Mouse (Mus musculus) CH12.LX (cell line): ENCODE data around the gene Shtn1. TPM values are rescaled to one million over a fixed set of nuclear protein-coding genes. Genes with fewer than 3 reads are reported as not detected.

Experiments used
- DNase-seq: peaks from one replicate; pipeline ENCODE4 v3.0.0-alpha.2; 2013; ENCODE audit errors: extremely low read depth
- H3K27ac ChIP-seq: 2 replicates; pipeline ENCODE4 v1.5.1; 2012; ENCODE audit warnings: low read depth, mild to moderate bottlenecking, control low read depth, moderate library complexity; ENCODE audit not compliant: insufficient read depth
- H3K27me3 ChIP-seq: replicated peaks from 2 replicates; pipeline ENCODE3; 2012; ENCODE audit warnings: inconsistent platforms
- H3K36me3 ChIP-seq, 2 experiments: replicated peaks in 1 of 2; 2 replicates each; pipeline versions ENCODE3 to v1.6.1; 2012; ENCODE audit warnings: inconsistent platforms in 1 of 2, low read length in 1 of 2, mild to moderate bottlenecking in 1 of 2, mixed read lengths in 1 of 2, moderate library complexity in 1 of 2; ENCODE audit not compliant: control insufficient read depth in 1 of 2, insufficient read depth in 1 of 2
- H3K4me1 ChIP-seq, 2 experiments: 2 replicates each; pipeline ENCODE4 v1.6.1; 2012; ENCODE audit warnings: inconsistent platforms in 1 of 2, moderate library complexity in 1 of 2; ENCODE audit not compliant: insufficient read depth in 2 of 2, control insufficient read depth in 1 of 2
- H3K4me2 ChIP-seq: 2 replicates; pipeline ENCODE4 v1.6.1; 2012; ENCODE audit warnings: low read depth, mild to moderate bottlenecking, control low read depth; ENCODE audit not compliant: poor library complexity, insufficient read depth, severe bottlenecking
- H3K4me3 ChIP-seq, 3 experiments: fragments of 150-350 bp in 1 of 3; sonication (generic) in 1 of 3; replicated peaks in 1 of 3; 2 replicates each; pipeline versions ENCODE3 to v1.5.1; 2011 to 2012; ENCODE audit warnings: low read depth in 2 of 3, low read length in 2 of 3, mild to moderate bottlenecking in 2 of 3, moderate library complexity in 2 of 3, control low read depth in 1 of 3, improper control_type of control experiment in 1 of 3, inconsistent platforms in 1 of 3, mixed read lengths in 1 of 3; ENCODE audit not compliant: poor library complexity in 1 of 3
- H3K79me2 ChIP-seq: replicated peaks from 2 replicates; pipeline ENCODE4 v1.6.1; 2012; ENCODE audit warnings: mild to moderate bottlenecking, moderate library complexity; ENCODE audit not compliant: control insufficient read depth, poor library complexity, insufficient read depth, severe bottlenecking; ENCODE audit errors: extremely low read depth
- H3K9ac ChIP-seq: 2 replicates; pipeline ENCODE4 v1.6.1; 2012; ENCODE audit warnings: low read depth, mild to moderate bottlenecking, control low read depth, moderate library complexity; ENCODE audit not compliant: insufficient read depth
- H3K9me3 ChIP-seq: replicated peaks from 2 replicates; pipeline ENCODE3; 2012; ENCODE audit warnings: low read length, inconsistent platforms, mixed read lengths
- CTCF ChIP-seq, 2 experiments: IDR thresholded peaks in 1 of 2; conservative IDR thresholded peaks in 1 of 2; 2 replicates each; pipeline ENCODE4 v1.5.1; 2011 to 2012; ENCODE audit warnings: low read depth in 2 of 2, low read length in 2 of 2, improper control_type of control experiment in 1 of 2, inconsistent platforms in 1 of 2, mild to moderate bottlenecking in 1 of 2, moderate library complexity in 1 of 2
- E2F4 ChIP-seq: IDR thresholded peaks from 2 replicates; pipeline ENCODE4 v1.6.1; 2011; ENCODE audit warnings: low read depth, low read length, improper control_type of control experiment; ENCODE audit not compliant: insufficient replicate concordance
- ELF1 ChIP-seq: IDR thresholded peaks from 2 replicates; pipeline ENCODE4 v1.6.1; 2014; ENCODE audit warnings: low read depth, mild to moderate bottlenecking, inconsistent platforms, low read length, improper control_type of control experiment
- EP300 ChIP-seq: IDR thresholded peaks from 2 replicates; pipeline ENCODE4 v1.6.1; 2011; ENCODE audit warnings: low read length, improper control_type of control experiment
- GABPA ChIP-seq: IDR thresholded peaks from 2 replicates; pipeline ENCODE4 v1.6.1; 2012; ENCODE audit warnings: low read depth, low read length, improper control_type of control experiment, inconsistent platforms; ENCODE audit not compliant: insufficient replicate concordance
- IRF4 ChIP-seq: IDR thresholded peaks from 2 replicates; pipeline ENCODE4 v1.6.1; 2014; ENCODE audit warnings: low read depth, mild to moderate bottlenecking, inconsistent platforms, low read length, improper control_type of control experiment
- MEF2A ChIP-seq: IDR thresholded peaks from 2 replicates; pipeline ENCODE4 v1.6.1; 2014; ENCODE audit warnings: low read depth, mild to moderate bottlenecking, inconsistent platforms, low read length, improper control_type of control experiment, borderline replicate concordance
- PAX5 ChIP-seq: IDR thresholded peaks from 2 replicates; pipeline ENCODE4 v1.6.1; 2012; ENCODE audit warnings: low read length, inconsistent platforms, mixed read lengths
- POLR2A ChIP-seq: IDR thresholded peaks from 2 replicates; pipeline ENCODE4 v1.6.1; 2011; ENCODE audit warnings: low read depth, mild to moderate bottlenecking, improper control_type of control experiment, low read length
- POLR2AphosphoS2 ChIP-seq: IDR thresholded peaks from 2 replicates; pipeline ENCODE4 v1.6.1; 2011; ENCODE audit warnings: low read depth, low read length, improper control_type of control experiment
- RAD21 ChIP-seq: IDR thresholded peaks from 2 replicates; pipeline ENCODE4 v1.6.1; 2011; ENCODE audit warnings: low read depth, mild to moderate bottlenecking, low read length, improper control_type of control experiment, moderate library complexity
- RCOR1 ChIP-seq: conservative IDR thresholded peaks from 2 replicates; pipeline ENCODE4 v1.6.1; 2012; ENCODE audit warnings: low read depth, mild to moderate bottlenecking, inconsistent platforms, low read length, improper control_type of control experiment
- SIN3A ChIP-seq: IDR thresholded peaks from 2 replicates; pipeline ENCODE4 v1.6.1; 2012; ENCODE audit warnings: low read length, improper control_type of control experiment, inconsistent platforms
- SMC3 ChIP-seq: IDR thresholded peaks from 2 replicates; pipeline ENCODE4 v1.6.1; 2011; ENCODE audit warnings: low read depth, low read length, improper control_type of control experiment
- TBP ChIP-seq: conservative IDR thresholded peaks from 2 replicates; pipeline ENCODE4 v1.6.1; 2011; ENCODE audit warnings: low read depth, low read length, improper control_type of control experiment
- UBTF ChIP-seq: IDR thresholded peaks from 2 replicates; pipeline ENCODE4 v1.6.1; 2012; ENCODE audit warnings: low read depth, mild to moderate bottlenecking, inconsistent platforms, low read length, improper control_type of control experiment, moderate library complexity
- USF1 ChIP-seq: IDR thresholded peaks from 2 replicates; pipeline ENCODE4 v1.6.1; 2014; ENCODE audit warnings: low read depth, mild to moderate bottlenecking, inconsistent platforms, low read length, improper control_type of control experiment
- USF2 ChIP-seq: conservative IDR thresholded peaks from 2 replicates; pipeline ENCODE4 v1.6.1; 2011; ENCODE audit warnings: low read depth, low read length, improper control_type of control experiment
- ZC3H11A ChIP-seq: IDR thresholded peaks from 2 replicates; pipeline ENCODE4 v1.6.1; 2012; ENCODE audit warnings: low read depth, mild to moderate bottlenecking, inconsistent platforms, low read length, improper control_type of control experiment
- ZNF384 ChIP-seq: IDR thresholded peaks from 2 replicates; pipeline ENCODE4 v1.6.1; 2012; ENCODE audit warnings: low read depth, low read length, improper control_type of control experiment, inconsistent platforms
- dilution Hi-C: fragments of 300-500 bp; cut with MboI; formaldehyde crosslinking; loops from 2 replicates; pipeline ENCODE4 v1.14.3; 2020; ENCODE audit warnings: low sequenced_read_pairs; ENCODE audit not compliant: extremely low pct_unique_long_range_greater_than_20kb, extremely low pct_ligation_motif_present
- in situ Hi-C: fragments of 300-500 bp; cut with MboI; formaldehyde crosslinking; loops from 3 replicates; pipeline ENCODE4 v1.14.3; 2019; ENCODE audit warnings: low sequenced_read_pairs, low pct_ligation_motif_present, low pct_unique_long_range_greater_than_20kb, mixed read lengths
- polyA plus RNA-seq: library from polyadenylated mRNA; unstranded; fragments of >175 nt; gene quantifications from 2 replicates; pipeline ENCODE4 v1.2.1, GENCODE M21; 2012; ENCODE audit warnings: low read depth; ENCODE audit not compliant: insufficient read length
- total RNA-seq, 2 experiments: library from RNA; depleted of rRNA; stranded (reverse); fragments of 300-350 nt in 1 of 2; fragments of >200 nt in 1 of 2; gene quantifications; 2 replicates each; pipeline ENCODE4 v1.2.3; 2012 to 2014

The Shtn1 gene
- total and polyA plus RNA-seq, 3 experiments, result 6.4 to 20.9 (median 12.1) TPM

DNA sequence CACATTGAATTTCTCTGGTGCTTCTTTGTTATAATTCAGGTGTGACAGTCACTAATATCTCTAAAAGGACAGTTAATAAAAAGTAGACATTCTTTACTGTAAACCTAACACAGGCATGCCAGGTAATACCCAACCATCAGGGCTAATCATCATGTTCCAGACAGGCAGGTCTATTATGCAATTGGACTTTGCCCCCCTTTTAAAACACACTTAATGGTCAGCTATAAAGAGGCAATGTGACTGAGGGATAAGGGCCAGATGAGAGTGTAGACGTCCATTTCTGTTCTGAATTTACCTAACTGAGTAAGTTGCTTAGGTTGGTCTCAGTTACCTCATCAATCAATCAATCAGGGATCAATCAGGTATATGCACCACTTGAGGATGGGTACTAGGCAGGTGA lies 22.4 kb upstream of the Shtn1 start:
- no peak for TF ChIP-seq EP300
- TF ChIP-seq USF1, result no peak
- TF ChIP-seq SIN3A, result no peak
- TF ChIP-seq PAX5, result no peak
- TF ChIP-seq MEF2A, result no peak
- no peak for TF ChIP-seq POLR2A
- TF ChIP-seq USF2, result no peak
- no peak for TF ChIP-seq RAD21
- no peak for TF ChIP-seq GABPA
- no peak for TF ChIP-seq ELF1
- no peak for TF ChIP-seq POLR2AphosphoS2
- TF ChIP-seq E2F4, result no peak
- TF ChIP-seq ZNF384, result no peak
- TF ChIP-seq UBTF, result no peak
- no peak for TF ChIP-seq ZC3H11A
- TF ChIP-seq IRF4, result no peak
- no peak for TF ChIP-seq CTCF (conservative IDR thresholded peaks at IDR 0.05 in 1 of 2, IDR thresholded peaks at IDR 0.05 in 1 of 2; ENCODE audit: low read depth in 2 of 2, low read length in 2 of 2)
- TF ChIP-seq SMC3, result no peak
- no peak for TF ChIP-seq TBP
- Histone ChIP-seq H3K4me1 (no peaks in the 10 kb centered on the region), H3K79me2 (no peaks in the 10 kb centered on the region), H3K9me3 (peaks cover under 1% of the 10 kb centered on the region), H3K4me2 (no peak overlapping the region), H3K36me3 (no peaks in the 10 kb centered on the region), H3K9ac (no peak overlapping the region), H3K4me3 (no peak overlapping the region), H3K27me3 (no peaks in the 10 kb centered on the region), H3K27ac (no peak overlapping the region)
- in situ Hi-C loops (no loop called here), dilution Hi-C loops (no loop called here)
- DNase-seq, result no peak

GRCm38 (mm10) chr19:59092295-59092694 lies 16.4 kb upstream of the Shtn1 start:
- Histone ChIP-seq H3K36me3 (no peaks in the 10 kb centered on the region), H3K9ac (no peak overlapping the region), H3K27ac (no peak overlapping the region), H3K4me3 (no peak overlapping the region), H3K79me2 (no peaks in the 10 kb centered on the region), H3K4me1 (no peaks in the 10 kb centered on the region), H3K9me3 (no peaks in the 10 kb centered on the region), H3K27me3 (no peaks in the 10 kb centered on the region), H3K4me2 (no peak overlapping the region)
- DNase-seq, result no peak
- TF ChIP-seq UBTF (no peak), USF2 (no peak), RCOR1 (no peak), IRF4 (no peak)
- in situ Hi-C loops (no loop called here), dilution Hi-C loops (no loop called here)
